ENCODE assay signal across 14 mouse cellular contexts in genomic region chrX:159677585-159678319, GRCm38 (mm10). TPM values are rescaled to one million over a fixed set of nuclear protein-coding genes. Genes with fewer than 3 reads are reported as not detected.
DNase-seq lines count a peak whose midpoint lies in the region; ATAC-seq and TF ChIP-seq lines count a peak whose summit lies in the region.
"Had no signal": no experiment of that assay in that cellular context is flagged by ENCODE, and none has a peak within 500 bp of the region (broad histone marks: within the 10 kb centered on the region; RNA-seq: fewer than 3 reads in every experiment).

No protein-coding gene starts in this region.

- no peak overlapping the region for H3K4me2 ChIP-seq in liver, embryonic 14.5 days (ENCODE audit: low read depth)
- no peak overlapping the region for H3K4me2 ChIP-seq in liver, embryonic 12.5 days
- no peak overlapping the region for H3K4me2 ChIP-seq in stomach, postnatal 0 days (replicated peaks; ENCODE audit: low read depth)
- H3K4me2 ChIP-seq: limb, embryonic 12.5 days had no signal

- H3K36me3 ChIP-seq in liver, embryonic 14.5 days (replicated peaks; ENCODE audit: control insufficient read depth, insufficient read depth, low read depth): no peaks in the 10 kb centered on the region
- H3K36me3 ChIP-seq in liver, embryonic 12.5 days: no peaks in the 10 kb centered on the region
- H3K36me3 ChIP-seq in E14TG2a.4 (ENCODE audit: insufficient read depth, low read length): no peaks in the 10 kb centered on the region
- no peaks in the 10 kb centered on the region for H3K36me3 ChIP-seq in stomach, postnatal 0 days (ENCODE audit: control insufficient read depth, insufficient read depth, low read length)
- H3K36me3 ChIP-seq: hindbrain, embryonic 10.5 days; limb, embryonic 12.5 days had no signal

- H3K27me3 ChIP-seq in liver, embryonic 14.5 days (ENCODE audit: control insufficient read depth, insufficient read depth, low read length): no peaks in the 10 kb centered on the region
- peaks cover 5% of the 10 kb centered on the region; the same call in 1 of the 2 replicates for H3K27me3 ChIP-seq in liver, embryonic 12.5 days (replicated peaks)
- H3K27me3 ChIP-seq in E14TG2a.4 (ENCODE audit: insufficient read depth, low read length): no peaks in the 10 kb centered on the region
- H3K27me3 ChIP-seq in stomach, postnatal 0 days (ENCODE audit: control insufficient read depth, insufficient read depth, low read length): no peaks in the 10 kb centered on the region

- no peak overlapping the region for H3K4me3 ChIP-seq in liver, embryonic 14.5 days (ENCODE audit: insufficient read depth in 1 of 2, low read depth in 2 of 2, low read length in 2 of 2)
- no peak overlapping the region for H3K4me3 ChIP-seq in liver, embryonic 12.5 days
- H3K4me3 ChIP-seq in E14TG2a.4 (replicated peaks; ENCODE audit: low read length): no peak overlapping the region
- H3K4me3 ChIP-seq in stomach, postnatal 0 days (ENCODE audit: low read depth, low read length): no peak overlapping the region
- H3K4me3 ChIP-seq: erythroblast, embryonic 14.5 days; hindbrain, embryonic 10.5 days; limb, embryonic 12.5 days had no signal

- ATAC-seq in liver, embryonic 14.5 days (ENCODE audit: insufficient read depth): no peak
- no peak for ATAC-seq in liver, embryonic 12.5 days
- peak; percentile 51 for ATAC-seq in granulocyte monocyte progenitor cell, adult 5-6 weeks (replicated peaks; ENCODE audit: poor library complexity, severe bottlenecking)
- no peak for ATAC-seq in stomach, postnatal 0 days (ENCODE audit: low FRiP score, low TSS enrichment)

- peak; percentile 38 for TF ChIP-seq CTCF in liver, embryonic 14.5 days (IDR thresholded peaks at IDR 0.05; ENCODE audit: low read depth)
- TF ChIP-seq CTCF in E14TG2a.4 (conservative IDR thresholded peaks at IDR 0.05; ENCODE audit: low read length): peak; percentile 24
- peak; percentile 35; the same call in 1 of the 2 replicates for TF ChIP-seq CTCF in stomach, postnatal 0 days (IDR thresholded peaks at IDR 0.05; ENCODE audit: low read depth)

- 36% methylated on average over 4 of the region's 4 CpGs for WGBS in liver, embryonic 14.5 days (ENCODE audit: insufficient replicate concordance)
- 24% methylated on average over 4 of the region's 4 CpGs for WGBS in liver, embryonic 12.5 days (ENCODE audit: insufficient replicate concordance)
- WGBS in stomach, postnatal 0 days: 73% methylated on average over 4 of the region's 4 CpGs

- H3K27ac ChIP-seq in liver, embryonic 14.5 days: no peak overlapping the region
- no peak overlapping the region; the same call in 1 of the 2 replicates for H3K27ac ChIP-seq in liver, embryonic 12.5 days
- H3K27ac ChIP-seq in stomach, postnatal 0 days (replicated peaks): no peak overlapping the region
- H3K27ac ChIP-seq: hindbrain, embryonic 10.5 days; limb, embryonic 12.5 days had no signal

- DNase-seq in liver, embryonic 14.5 days (ENCODE audit: low read depth in 3 of 3, low spot score in 3 of 3): no peak
- DNase-seq in stomach, postnatal 0 days (ENCODE audit: low spot score): no peak
- no peak for DNase-seq in right cerebral cortex, adult 2 months (ENCODE audit: low spot score in 2 of 2)
- DNase-seq in testis, postnatal 14 days (ENCODE audit: low spot score): no peak
- DNase-seq in yolk sac, embryonic 10.5 days (ENCODE audit: low spot score): no peak
- DNase-seq: adrenal gland, adult 8-10 months; embryo, embryonic 11 days; lung, postnatal 14 days had no signal

- H3K4me1 ChIP-seq in liver, embryonic 14.5 days (replicated peaks; ENCODE audit: control insufficient read depth in 2 of 2, insufficient read depth in 2 of 2, low read length in 1 of 2): peaks cover 0 to 6% of the 10 kb centered on the region in 2 experiments; a peak in 2 of 4 replicates
- peaks cover 29% of the 10 kb centered on the region for H3K4me1 ChIP-seq in liver, embryonic 12.5 days
- no peaks in the 10 kb centered on the region; the same call in 1 of the 2 replicates for H3K4me1 ChIP-seq in E14TG2a.4 (replicated peaks; ENCODE audit: low read depth, low read length)
- no peaks in the 10 kb centered on the region for H3K4me1 ChIP-seq in stomach, postnatal 0 days (replicated peaks; ENCODE audit: control insufficient read depth, insufficient read depth)
- H3K4me1 ChIP-seq: limb, embryonic 12.5 days had no signal

- no peaks in the 10 kb centered on the region for H3K9me3 ChIP-seq in liver, embryonic 14.5 days (ENCODE audit: control insufficient read depth, low read length)
- H3K9me3 ChIP-seq in liver, embryonic 12.5 days (replicated peaks): no peaks in the 10 kb centered on the region
- H3K9me3 ChIP-seq in E14TG2a.4 (ENCODE audit: low read length): no peaks in the 10 kb centered on the region
- no peaks in the 10 kb centered on the region for H3K9me3 ChIP-seq in stomach, postnatal 0 days (ENCODE audit: control insufficient read depth, low read length)
- H3K9me3 ChIP-seq: hindbrain, embryonic 10.5 days; limb, embryonic 12.5 days had no signal

- no peak overlapping the region for H3K9ac ChIP-seq in liver, embryonic 14.5 days (replicated peaks)
- no peak overlapping the region for H3K9ac ChIP-seq in liver, embryonic 12.5 days
- H3K9ac ChIP-seq in stomach, postnatal 0 days (ENCODE audit: low read length): no peak overlapping the region
- H3K9ac ChIP-seq: limb, embryonic 12.5 days had no signal

- TF ChIP-seq EP300 in liver, embryonic 14.5 days (IDR thresholded peaks at IDR 0.05; ENCODE audit: low read depth): no peak
- TF ChIP-seq EP300 in stomach, postnatal 0 days (optimal IDR thresholded peaks at IDR 0.05): no peak

RNA-seq across cellular contexts. Expression of gene Sh3kbp1, which starts 50.7 kb away (rescaled TPM):
- 3.0 and 4.0 TPM in 2 replicates for polyA plus RNA-seq in liver, embryonic 14.5 days (2012; rRNA removed)
- 9.9 and 11.2 TPM in 2 replicates for polyA plus RNA-seq in liver, embryonic 14.5 days (2014; fragmentation: Nextera tagmentation; extraction: Ambion mirVana)
- 16.1 and 16.8 TPM in 2 replicates for polyA plus RNA-seq in liver, embryonic 12.5 days (2016; fragmentation: Nextera tagmentation; extraction: Ambion mirVana)
- 69.4 and 70.6 TPM in 2 replicates for total RNA-seq in granulocyte monocyte progenitor cell, adult 5-6 weeks (2014; fragmentation: Nextera tagmentation)
- 92.0 and 99.7 TPM in 2 replicates for total RNA-seq in granulocyte monocyte progenitor cell, adult 5-6 weeks (2017)
- polyA plus RNA-seq in stomach, postnatal 0 days (2015; fragmentation: Nextera tagmentation; extraction: Ambion mirVana): 11.0 and 13.3 TPM in 2 replicates
